Mouse (Mus musculus) heart, postnatal 0 days (tissue): ENCODE measurements around the gene Asb11. TPM values are rescaled to one million over a fixed set of nuclear protein-coding genes. Genes with fewer than 3 reads are reported as not detected.
A peak's percentile ranks its signal among the peaks of the same experiment; 100 is the strongest.

Experiments used
- ATAC-seq: fragments of 200-750 bp; cut with Nextera tagmentation; 2 replicates; pipeline ENCODE4 v1.8.0; 2017; ENCODE audit warnings: low read depth, moderate number of reproducible peaks, moderate library complexity; ENCODE audit not compliant: insufficient read depth
- DNase-seq: peaks from one replicate; pipeline ENCODE4 v3.0.0-alpha.2; 2016; ENCODE audit warnings: low spot score
- H3K27ac ChIP-seq: fragments of 300-500 bp; sonication (generic); 2 replicates; pipeline ENCODE4 v1.5.1; 2014; ENCODE audit warnings: low read depth, mild to moderate bottlenecking
- H3K27me3 ChIP-seq: fragments of 300-500 bp; sonication (generic); 2 replicates; pipeline ENCODE4 v1.6.1; 2014; ENCODE audit warnings: low read length, mixed read lengths; ENCODE audit not compliant: control insufficient read depth, insufficient read depth
- H3K36me3 ChIP-seq: fragments of 300-500 bp; sonication (generic); replicated peaks from 2 replicates; pipeline ENCODE4 v1.6.1; 2014; ENCODE audit warnings: low read length, mixed read lengths; ENCODE audit not compliant: control insufficient read depth, insufficient read depth
- H3K4me1 ChIP-seq: fragments of 300-500 bp; sonication (generic); 2 replicates; pipeline ENCODE4 v1.6.1; 2014; ENCODE audit warnings: antibody characterized with exemption; ENCODE audit not compliant: control insufficient read depth, insufficient read depth
- H3K4me2 ChIP-seq: fragments of 300-500 bp; sonication (generic); 2 replicates; pipeline ENCODE4 v1.6.1; 2014; ENCODE audit warnings: low read depth, mild to moderate bottlenecking, low read length, moderate library complexity
- H3K4me3 ChIP-seq: fragments of 300-500 bp; sonication (generic); 2 replicates; pipeline ENCODE4 v1.5.1; 2014; ENCODE audit warnings: low read depth, low read length
- H3K9ac ChIP-seq: fragments of 300-500 bp; sonication (generic); replicated peaks from 2 replicates; pipeline ENCODE4 v1.6.1; 2014; ENCODE audit warnings: low read depth, low read length, mixed read lengths
- H3K9me3 ChIP-seq: fragments of 300-500 bp; sonication (generic); replicated peaks from 2 replicates; pipeline ENCODE4 v1.6.1; 2016; ENCODE audit warnings: low read length; ENCODE audit not compliant: control insufficient read depth
- CTCF ChIP-seq: IDR thresholded peaks from 2 replicates; pipeline ENCODE4 v1.5.1; 2016; ENCODE audit warnings: antibody characterized with exemption, control low read depth, low read depth
- EP300 ChIP-seq: IDR thresholded peaks from 2 replicates; pipeline ENCODE4 v1.6.1; 2016; ENCODE audit warnings: antibody characterized with exemption, low read depth
- WGBS: fragments of 180-500 bp; shearing (Covaris S2); extraction: QIAGEN DNeasy Blood & Tissue Kit; methylation state at CpG from one replicate; pipeline ENCODE4 v1.1.7; 2014; 5-methylcytosine and 5-hydroxymethylcytosine counted together
- polyA plus RNA-seq: library from polyadenylated mRNA; unstranded; fragments of >200 nt; fragmentation: Nextera tagmentation; extraction: Ambion mirVana; gene quantifications from 2 replicates; pipeline ENCODE4 v1.2.1, GENCODE M21; 2015
- total RNA-seq: library from RNA; depleted of rRNA; stranded (reverse); fragments of >200 nt; gene quantifications from 2 replicates; pipeline ENCODE4 v1.2.3, GENCODE M21; 2014; ENCODE audit warnings: low replicate concordance; rRNA removed

Asb11 gene
- total RNA-seq (137 and 155 TPM in 2 replicates), polyA plus RNA-seq (101 and 102 TPM in 2 replicates)

DNA sequence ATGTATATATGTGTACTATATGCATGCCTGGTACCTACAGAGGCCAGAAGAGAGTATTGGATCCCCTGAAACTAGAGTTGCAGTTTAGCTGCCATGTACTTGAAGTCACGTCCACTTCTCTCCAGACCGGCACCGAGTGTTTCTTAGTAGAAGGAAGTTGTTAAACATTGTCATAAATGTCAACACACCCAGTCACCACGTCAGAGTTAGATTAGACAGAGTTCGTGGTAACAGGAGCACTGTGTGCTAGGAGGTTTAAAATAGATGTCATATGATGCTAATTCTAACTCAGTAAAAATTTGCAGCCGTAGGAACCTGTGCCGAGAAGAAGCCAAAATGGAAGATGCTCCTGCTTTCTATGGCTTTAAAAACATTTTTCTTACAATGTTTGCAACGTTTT is at the start of gene Asb11:
Asb11 (plus strand) TSS at position 286 of the 400 bp plus-strand sequence.
- Histone ChIP-seq H3K27ac (peak within 1 kb of the TSS; percentile 90), H3K4me1 (no peaks in the 10 kb centered on the region), H3K27me3 (no peaks in the 10 kb centered on the region), H3K4me3 (peak within 1 kb of the TSS; percentile 47), H3K9me3 (no peaks in the 10 kb centered on the region), H3K4me2 (peak within 1 kb of the TSS; percentile 54), H3K9ac (peak within 1 kb of the TSS; percentile 61), H3K36me3 (peaks cover 1% of the 10 kb centered on the region; the same call in 1 of the 2 replicates)
- DNase-seq (peak; percentile 77), ATAC-seq (peak; percentile 84)
- TF ChIP-seq EP300 (no peak), CTCF (no peak)
- 32% methylated on average over 8 of the region's 8 CpGs for WGBS

DNA sequence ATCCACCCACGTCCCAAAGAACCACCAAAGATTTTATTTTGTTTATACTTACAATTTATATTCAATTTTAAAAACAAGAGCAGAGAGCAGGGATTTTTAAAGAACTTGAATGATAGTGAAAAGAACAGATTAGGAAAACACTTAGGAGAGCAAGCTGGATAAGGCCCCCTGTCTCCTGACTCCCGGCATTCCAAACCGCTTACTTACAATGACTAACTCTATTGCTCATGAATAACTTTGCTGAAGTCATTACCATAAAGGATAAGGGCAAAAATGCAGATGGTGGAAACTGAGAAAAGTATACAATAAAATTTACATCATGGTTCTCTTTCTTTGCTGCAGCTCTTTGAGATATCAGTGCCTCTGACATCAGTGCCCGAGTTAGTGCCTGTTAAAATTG is 42.7 kb upstream of the Asb11 start:
- no peak overlapping the region for H3K9ac ChIP-seq
- H3K27me3 ChIP-seq: no peaks in the 10 kb centered on the region
- WGBS: 53% methylated on average over 4 of the region's 4 CpGs
- no peaks in the 10 kb centered on the region for H3K4me1 ChIP-seq
- H3K27ac ChIP-seq: no peak overlapping the region
- no peaks in the 10 kb centered on the region for H3K9me3 ChIP-seq
- no peak for TF ChIP-seq EP300
- TF ChIP-seq CTCF: no peak
- H3K36me3 ChIP-seq: no peaks in the 10 kb centered on the region
- no peak overlapping the region for H3K4me2 ChIP-seq
- ATAC-seq: no peak
- H3K4me3 ChIP-seq: no peak overlapping the region
- no peak for DNase-seq

DNA sequence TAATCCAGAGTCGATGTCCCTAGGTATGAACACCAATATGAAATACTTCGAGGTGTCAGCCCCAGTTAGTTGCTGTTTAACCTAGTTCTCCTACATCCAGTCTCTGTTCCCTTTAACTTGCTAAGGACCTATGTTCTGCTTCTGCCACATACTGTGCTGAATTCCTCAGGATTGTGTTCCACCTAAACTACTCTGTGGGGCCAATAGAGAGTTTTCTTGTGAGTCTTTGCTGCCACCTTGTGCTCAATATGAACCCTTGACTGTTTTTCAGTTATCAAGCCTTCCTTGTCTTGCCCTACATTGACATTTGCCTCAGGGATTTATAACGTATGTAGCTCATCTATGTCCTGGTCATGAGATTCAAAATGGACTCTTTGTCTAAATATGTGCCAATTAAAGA is 38.3 kb upstream of the Asb11 start:
- H3K27ac ChIP-seq: no peak overlapping the region
- H3K27me3 ChIP-seq: no peaks in the 10 kb centered on the region
- no peak overlapping the region for H3K4me2 ChIP-seq
- no peak overlapping the region for H3K9ac ChIP-seq
- no peaks in the 10 kb centered on the region for H3K9me3 ChIP-seq
- no peak overlapping the region for H3K4me3 ChIP-seq
- H3K36me3 ChIP-seq: no peaks in the 10 kb centered on the region
- DNase-seq: peak; percentile 16
- no peaks in the 10 kb centered on the region for H3K4me1 ChIP-seq
- TF ChIP-seq EP300 (no peak), CTCF (peak; percentile 48)
- no peak for ATAC-seq
- 46% methylated on average over 3 of the region's 3 CpGs for WGBS

DNA sequence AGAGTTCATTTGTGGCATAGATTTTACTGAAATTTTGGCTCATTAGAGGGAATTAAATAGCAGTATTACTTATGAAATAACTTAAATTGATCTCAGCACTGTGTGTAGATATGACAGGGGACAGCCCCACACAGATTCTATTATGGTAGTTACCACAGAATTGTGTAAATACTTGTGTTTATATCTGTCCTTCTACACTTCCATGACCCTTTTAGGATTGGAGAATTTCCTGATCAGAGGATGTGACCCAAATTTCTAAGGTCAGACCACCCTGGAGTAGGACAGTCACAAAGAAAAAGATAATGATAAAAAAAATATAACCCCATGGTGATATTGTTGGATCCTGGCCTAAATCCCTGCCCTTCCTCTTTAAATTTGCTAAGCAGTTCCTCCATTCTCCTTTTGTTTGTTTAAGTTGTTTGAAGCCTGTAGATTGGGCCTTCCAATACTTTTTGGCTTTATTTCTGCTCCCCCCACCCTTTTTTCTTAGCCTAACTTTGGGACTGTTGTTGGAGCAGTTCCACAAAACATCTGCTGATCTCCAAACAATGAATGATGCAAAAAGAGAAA is 31.6 kb upstream of the Asb11 start:
- no peak for ATAC-seq
- TF ChIP-seq EP300 (no peak), CTCF (no peak)
- no peak overlapping the region for H3K4me2 ChIP-seq
- no peaks in the 10 kb centered on the region for H3K27me3 ChIP-seq
- no peak for DNase-seq
- H3K27ac ChIP-seq: no peak overlapping the region
- H3K4me1 ChIP-seq: no peaks in the 10 kb centered on the region
- no peak overlapping the region for H3K4me3 ChIP-seq
- H3K36me3 ChIP-seq: no peaks in the 10 kb centered on the region
- no peak overlapping the region for H3K9ac ChIP-seq
- no peaks in the 10 kb centered on the region for H3K9me3 ChIP-seq

DNA sequence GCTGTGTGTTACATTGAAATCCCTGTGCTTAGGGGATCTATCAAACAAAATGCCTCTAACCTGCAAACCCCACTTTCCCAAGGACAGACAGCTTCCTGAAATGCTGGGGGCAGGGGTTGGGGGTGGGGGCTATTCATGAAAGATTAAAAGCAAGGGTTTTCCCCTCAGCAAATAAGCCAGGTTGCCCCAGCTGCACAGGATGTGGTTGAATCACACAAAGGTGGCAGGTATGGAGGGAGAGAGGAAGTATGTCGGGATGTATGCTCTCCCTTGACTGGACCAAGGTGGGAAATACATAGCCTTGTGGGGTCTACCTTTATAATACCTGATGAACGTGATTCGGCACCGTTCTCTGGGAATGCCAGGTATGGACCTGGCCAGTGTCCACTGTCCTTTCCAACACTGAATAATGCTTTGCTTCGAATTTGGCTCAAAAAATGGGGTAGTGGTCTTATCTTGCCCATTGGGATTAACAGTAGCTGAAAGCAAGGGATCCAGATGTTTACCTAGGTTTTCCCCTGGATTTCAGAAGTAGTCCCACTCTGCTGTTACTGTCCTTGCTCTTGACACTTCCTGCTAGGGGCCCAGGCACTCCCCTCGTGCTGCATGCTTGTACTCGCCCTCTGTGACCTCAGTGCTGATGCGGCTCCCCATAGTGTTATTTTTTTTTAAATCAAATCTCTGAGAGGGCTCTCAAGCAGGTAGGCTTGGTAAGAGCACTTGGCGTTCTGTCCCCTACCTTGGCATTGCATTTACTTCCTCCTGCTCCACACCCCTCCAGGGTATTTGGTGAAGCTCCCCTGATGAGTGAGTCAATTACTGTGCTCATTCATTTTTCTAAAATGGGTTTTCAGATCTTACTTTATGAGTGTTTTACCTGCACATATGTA is 30.4 kb upstream of the Asb11 start:
- Histone ChIP-seq H3K27me3 (no peaks in the 10 kb centered on the region), H3K27ac (no peak overlapping the region), H3K4me3 (no peak overlapping the region), H3K4me1 (no peaks in the 10 kb centered on the region), H3K36me3 (no peaks in the 10 kb centered on the region), H3K9me3 (no peaks in the 10 kb centered on the region), H3K4me2 (no peak overlapping the region), H3K9ac (no peak overlapping the region)
- ATAC-seq (no peak), DNase-seq (no peak)
- TF ChIP-seq EP300: no peak
- TF ChIP-seq CTCF: no peak
- WGBS: 61% methylated on average over 9 of the region's 9 CpGs
